Mouse (Mus musculus): ENCODE measurements at regions not wholly inside any gene's neighbourhood (a gene's known extent, or its start where the extent isn't known, plus 50 kb on each side); places are given as distances from the start of the nearest gene placed in this dataset.
A peak's percentile ranks its signal among the peaks of the same experiment; 100 is the strongest.

DNA sequence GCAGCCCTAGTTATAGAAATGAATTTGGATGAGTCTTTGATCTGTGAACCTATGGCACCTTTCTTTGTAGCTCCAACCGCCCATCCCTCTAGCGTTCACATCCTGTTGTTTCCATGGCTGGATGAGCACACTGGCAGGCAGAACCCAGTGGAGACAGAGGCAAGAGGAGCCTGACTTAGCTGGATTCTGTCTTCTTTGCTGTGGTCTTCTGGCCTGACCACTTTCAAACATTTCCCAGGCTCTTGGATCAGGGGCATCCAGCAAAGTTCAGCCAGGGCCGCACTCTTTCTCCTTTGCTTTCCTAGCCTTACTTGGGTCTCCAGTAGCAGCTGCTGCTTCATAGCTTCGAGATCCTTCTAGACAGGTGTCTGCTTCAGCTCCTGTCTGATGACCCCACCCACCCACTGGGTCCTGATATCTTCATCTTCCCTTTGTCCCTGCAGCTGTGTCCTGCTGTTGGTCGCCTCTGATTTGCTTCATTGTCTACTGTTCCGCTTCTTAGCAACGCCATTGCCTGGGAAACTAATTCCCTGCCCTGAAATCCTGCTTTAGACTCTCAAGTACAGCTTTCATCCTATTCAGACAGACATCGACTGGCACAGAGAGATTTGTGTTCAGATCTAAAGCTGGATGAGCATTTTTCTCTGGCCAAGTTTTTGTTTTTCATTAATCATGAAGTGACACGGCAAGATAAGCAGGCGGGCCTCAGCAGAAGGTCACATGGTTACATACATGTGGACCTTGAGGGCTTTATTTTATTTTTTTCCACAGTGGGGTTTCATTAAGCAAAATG lies 153.6 kb upstream of the Tnp1 start:
- no peak overlapping the region for H3K27ac ChIP-seq
- DNase-seq = no peak
- no peak overlapping the region for H3K4me3 ChIP-seq
- intact Hi-C loops (cut with DNase I) = no loop called here
- TF ChIP-seq CTCF (IDR thresholded peaks at IDR 0.05) = no peak

DNA sequence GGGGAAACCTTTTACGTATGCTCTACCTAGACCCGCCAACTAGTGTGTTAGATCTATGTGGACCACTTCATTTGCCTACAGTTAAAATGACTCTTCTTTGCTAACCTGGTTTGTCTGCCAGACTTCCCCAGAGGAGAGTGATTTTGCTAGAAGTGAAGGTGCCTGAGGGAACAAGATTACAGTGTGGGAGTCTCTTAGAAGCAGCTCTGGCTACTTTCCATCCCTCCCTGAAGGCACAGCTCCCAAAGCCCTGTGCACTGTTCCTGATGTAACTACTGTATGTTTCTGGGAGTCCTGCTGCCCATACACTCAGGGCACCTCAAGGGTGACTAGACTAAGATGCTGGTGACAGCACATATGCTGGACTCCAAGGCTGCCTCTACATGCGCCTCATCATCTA lies 144.5 kb upstream of the Tnp1 start:
- no peak for TF ChIP-seq CTCF (IDR thresholded peaks at IDR 0.05)
- Histone ChIP-seq H3K4me3 (no peak overlapping the region), H3K27ac (no peak overlapping the region)
- no peak for DNase-seq
- intact Hi-C loops (cut with DNase I) = no loop called here

DNA sequence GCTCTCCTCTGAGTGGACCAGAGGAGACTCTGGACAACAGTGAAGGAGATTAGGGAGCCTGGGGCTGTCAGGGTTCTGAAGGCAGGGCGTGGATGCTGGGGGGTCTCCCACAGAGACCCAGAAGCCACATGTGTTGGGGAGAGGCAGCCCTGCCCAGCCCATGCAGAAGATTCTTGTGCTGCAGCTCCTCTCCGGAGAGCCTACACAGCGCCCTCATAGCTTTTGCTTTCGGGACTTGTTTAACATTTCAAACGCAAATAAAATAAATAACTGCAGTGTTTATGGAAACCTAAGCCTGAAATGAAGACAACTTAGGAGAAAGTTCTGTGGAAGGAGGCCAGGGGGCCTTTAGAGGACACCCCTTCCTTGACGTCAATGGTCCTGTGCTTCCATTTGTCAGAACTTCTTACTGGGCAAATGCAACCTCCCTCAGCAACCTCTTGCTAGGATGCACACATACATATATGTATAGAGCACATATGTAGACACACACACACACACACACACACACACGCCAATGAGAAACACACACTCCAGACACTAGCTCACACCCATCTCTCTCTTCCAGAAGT lies 143.8 kb upstream of the Tnp1 start:
- Histone ChIP-seq H3K27ac (no peak overlapping the region), H3K4me3 (no peak overlapping the region)
- intact Hi-C loops (cut with DNase I) = no loop called here
- no peak for DNase-seq
- no peak for TF ChIP-seq CTCF (IDR thresholded peaks at IDR 0.05)

DNA sequence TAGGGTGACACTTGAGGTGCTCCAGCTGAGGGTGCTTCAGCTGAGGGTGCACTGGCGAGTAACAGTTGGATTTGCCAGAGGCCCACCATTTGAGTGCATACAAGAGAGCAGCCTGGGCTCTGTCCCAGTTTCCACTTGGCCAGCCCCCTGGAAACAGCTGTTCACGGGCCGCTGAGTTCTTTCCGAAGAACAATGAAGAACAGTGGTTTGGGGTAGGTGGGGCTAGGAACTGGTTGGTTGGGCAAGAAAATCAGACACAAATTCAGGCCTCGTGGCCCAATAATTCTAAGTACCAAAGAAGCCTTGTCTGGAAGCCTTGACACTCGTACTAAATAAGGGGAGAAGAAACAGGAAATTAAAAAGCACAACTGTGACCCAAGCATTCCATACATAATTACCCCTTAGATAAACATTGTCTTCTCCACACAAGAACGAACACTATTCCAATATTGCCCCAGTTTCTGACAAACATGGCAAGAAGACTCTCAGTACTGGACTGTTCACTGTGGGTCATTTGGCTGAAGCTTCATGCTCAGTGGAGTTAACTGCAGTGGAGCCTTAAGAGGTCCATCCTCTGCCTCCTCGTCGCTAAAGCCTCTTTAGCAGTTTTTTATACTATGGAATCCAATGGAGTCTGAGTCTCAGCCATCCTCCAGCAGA lies 137.9 kb upstream of the Tnp1 start:
- intact Hi-C loops (cut with DNase I) = no loop called here

DNA sequence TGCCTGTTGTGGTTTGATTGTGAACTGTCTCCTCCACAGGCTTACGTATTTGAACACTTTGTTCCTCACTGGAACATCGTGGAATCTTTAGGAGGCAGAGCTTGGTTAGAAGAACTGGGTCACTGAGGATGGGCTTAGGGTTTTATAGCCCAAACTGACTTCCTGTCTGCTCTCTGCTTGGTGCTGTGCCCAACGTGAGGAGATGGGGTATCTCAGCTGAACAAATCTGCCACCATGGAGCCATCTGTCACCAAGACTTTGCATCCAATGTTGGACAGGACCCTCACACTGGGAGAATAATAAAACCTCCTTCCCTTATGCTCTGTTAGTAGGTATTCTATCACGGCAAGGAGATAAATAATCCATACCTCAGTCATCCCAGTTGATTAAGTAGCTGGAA lies 134.2 kb upstream of the Tnp1 start:
- no peak overlapping the region for H3K4me3 ChIP-seq
- intact Hi-C loops (cut with DNase I) = no loop called here
- no peak overlapping the region for H3K27ac ChIP-seq
- DNase-seq = no peak
- TF ChIP-seq CTCF (IDR thresholded peaks at IDR 0.05) = no peak

More for the DNA sequence above, 137.9 kb upstream of the Tnp1 start:
- H3K4me3 ChIP-seq = no peak overlapping the region
- no peak overlapping the region for H3K27ac ChIP-seq
- TF ChIP-seq CTCF (IDR thresholded peaks at IDR 0.05) = no peak
- DNase-seq = peak; percentile 28

DNA sequence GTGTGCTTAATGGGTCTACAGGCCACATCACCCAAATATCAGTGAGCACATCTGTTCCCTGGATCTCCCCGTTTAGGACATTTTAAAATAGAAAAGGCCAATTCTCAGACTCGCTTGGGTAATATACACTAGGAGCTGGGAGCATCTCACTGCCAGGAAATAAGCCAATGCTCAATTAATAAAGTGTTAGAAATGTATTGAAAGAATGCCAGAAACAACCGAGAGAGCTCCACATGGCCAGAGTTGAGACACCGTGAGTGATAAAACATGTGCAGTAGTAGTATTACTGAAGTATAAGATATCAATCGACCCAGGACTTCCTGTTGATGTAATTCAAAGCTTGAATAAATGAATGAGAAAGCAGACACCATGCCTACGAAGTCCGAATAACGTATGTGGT lies 127.1 kb upstream of the Tnp1 start:
- no peak for TF ChIP-seq CTCF (IDR thresholded peaks at IDR 0.05)
- H3K27ac ChIP-seq = no peak overlapping the region
- DNase-seq = no peak
- intact Hi-C loops (cut with DNase I) = no loop called here
- H3K4me3 ChIP-seq = no peak overlapping the region

DNA sequence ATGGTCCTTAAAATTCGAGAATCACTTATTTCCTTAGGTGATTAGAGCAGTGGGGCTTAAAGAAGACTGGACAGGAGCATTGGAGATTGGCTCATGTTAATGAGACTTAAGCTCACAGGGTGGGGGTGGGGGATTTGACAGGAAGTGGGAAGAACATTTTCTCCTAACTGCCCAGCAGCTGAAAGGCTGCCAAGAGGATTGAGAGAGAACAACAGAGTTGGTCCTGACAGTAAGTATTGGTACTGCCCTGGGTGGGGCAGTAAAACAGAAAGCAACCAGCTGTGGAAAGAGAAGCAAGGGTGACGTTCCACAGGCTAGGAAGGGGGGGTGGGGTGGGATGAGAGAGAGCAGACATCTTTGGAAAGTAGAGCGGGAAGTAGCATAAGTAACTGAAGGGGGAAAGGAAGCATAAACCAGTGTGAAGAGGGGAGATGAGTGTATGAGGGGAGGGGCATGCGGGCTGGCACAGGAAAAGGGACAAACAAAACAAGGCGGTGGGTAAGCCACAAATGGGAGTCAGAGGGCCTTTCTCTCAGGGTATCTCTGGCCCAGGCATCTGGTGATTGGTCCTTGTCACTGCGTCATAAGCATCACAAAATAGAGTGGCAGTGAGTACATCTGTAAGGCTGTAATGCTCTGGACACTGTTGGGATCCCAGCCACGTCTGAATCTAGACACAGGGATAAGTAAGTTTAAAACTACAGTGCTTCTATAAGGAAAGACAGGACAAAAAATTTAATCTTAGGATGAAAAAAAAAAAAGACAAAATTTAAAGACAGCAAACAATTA lies 125.0 kb upstream of the Tnp1 start:
- no peak for DNase-seq
- Histone ChIP-seq H3K4me3 (no peak overlapping the region), H3K27ac (no peak overlapping the region)
- TF ChIP-seq CTCF (IDR thresholded peaks at IDR 0.05) = no peak
- intact Hi-C loops (cut with DNase I) = no loop called here

DNA sequence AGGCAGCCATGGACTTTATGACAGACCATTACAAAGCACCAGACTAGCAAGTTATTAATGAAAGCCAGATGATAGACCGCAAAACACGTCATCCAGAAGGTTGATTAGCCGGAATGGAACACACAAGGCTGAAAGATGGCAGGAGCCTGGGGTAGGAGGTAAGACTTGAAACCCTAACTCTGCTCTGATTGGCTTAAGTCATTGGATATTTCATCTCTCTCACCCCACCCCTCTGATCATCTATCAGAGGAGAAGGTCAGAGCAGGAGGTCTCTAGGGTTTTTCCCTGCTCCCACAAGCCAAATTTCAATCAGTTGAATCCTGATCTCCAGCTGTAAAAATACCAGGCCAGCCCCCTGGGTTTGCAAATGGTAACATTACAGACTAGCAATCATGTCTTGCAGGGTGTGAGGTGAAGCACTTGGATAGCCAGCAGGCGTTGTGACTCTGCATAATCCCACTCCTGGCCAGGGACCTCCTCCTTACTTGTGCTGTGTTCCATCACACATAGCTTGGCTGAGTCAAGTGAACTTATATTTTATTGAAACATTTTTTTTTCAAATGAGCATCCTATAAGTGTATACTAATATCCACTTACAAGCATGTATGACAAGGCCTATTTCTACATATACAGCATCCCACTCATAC lies 114.6 kb upstream of the Tnp1 start:
- H3K4me3 ChIP-seq = no peak overlapping the region
- no peak for TF ChIP-seq CTCF (IDR thresholded peaks at IDR 0.05)
- no peak overlapping the region for H3K27ac ChIP-seq
- no peak for DNase-seq
- intact Hi-C loops (cut with DNase I) = no loop called here

DNA sequence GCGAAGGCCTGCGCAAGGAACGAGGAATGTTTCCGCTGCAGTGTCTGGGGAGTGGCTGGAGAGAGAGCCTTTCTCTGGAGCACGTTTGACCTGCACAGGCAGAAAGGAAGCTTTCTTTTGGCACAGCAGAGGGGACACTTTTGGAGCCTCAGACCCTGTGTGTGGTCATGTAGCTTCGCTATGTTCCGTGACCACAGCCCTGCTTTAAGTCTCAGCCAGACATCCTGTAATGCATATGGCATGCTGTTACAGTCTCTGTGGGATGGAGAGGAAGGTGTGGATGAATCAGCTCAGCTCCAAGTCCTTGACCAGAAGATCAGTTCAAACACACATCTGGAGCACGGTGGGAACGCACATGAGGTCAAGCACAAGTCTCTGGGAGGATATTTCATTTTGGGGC lies 107.3 kb upstream of the Tnp1 start:
- no peak for DNase-seq
- Histone ChIP-seq H3K4me3 (no peak overlapping the region), H3K27ac (no peak overlapping the region)
- intact Hi-C loops (cut with DNase I) = no loop called here
- no peak for TF ChIP-seq CTCF (IDR thresholded peaks at IDR 0.05)

DNA sequence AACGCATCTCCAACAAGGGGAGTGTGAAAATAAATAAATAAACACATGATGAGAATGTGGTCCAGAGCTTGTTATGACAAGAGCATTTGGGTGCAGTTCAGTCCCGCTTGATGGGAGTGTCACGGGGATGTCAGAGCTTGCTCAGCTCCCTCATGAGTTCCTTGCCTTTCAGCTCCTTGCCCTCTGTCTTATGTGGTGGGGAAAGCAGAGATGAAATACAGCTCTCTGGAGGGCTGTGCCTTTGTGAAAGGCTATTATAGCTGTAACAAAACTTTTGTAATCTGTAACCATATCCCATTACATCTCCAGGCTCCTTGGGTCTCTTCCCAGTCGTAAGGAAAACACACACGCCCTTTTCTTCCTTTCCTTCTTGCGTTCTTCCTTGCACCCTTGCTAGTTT lies 103.0 kb upstream of the Tnp1 start:
- H3K27ac ChIP-seq = no peak overlapping the region
- intact Hi-C loops (cut with DNase I) = loop anchor here (5.0 kb wide), 1 partner anchor 119 kb away; no protein-coding TSS in a partner anchor
- H3K4me3 ChIP-seq = no peak overlapping the region
- DNase-seq = peak; percentile 56
- TF ChIP-seq CTCF (IDR thresholded peaks at IDR 0.05) = no peak

DNA sequence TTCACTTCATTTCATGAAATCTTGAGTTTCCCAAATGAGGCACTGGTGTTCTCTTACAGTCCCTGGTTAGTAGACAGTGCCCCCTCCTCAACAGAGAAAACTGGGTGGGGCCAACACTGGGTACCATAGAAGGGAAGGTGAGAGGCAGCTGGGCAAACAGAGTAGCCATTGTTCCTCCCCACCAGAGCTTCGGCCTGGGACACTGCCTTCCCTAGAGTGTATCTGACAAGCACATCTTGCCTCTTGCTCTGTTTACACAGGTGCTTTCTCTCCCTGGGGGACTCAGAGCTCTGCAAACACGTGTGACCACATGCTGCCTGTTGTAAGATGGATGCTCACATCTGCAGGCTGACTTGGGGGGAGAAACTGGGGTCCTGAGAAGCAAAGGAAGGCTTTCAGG lies 100.8 kb upstream of the Tnp1 start:
- DNase-seq = no peak
- Histone ChIP-seq H3K4me3 (no peak overlapping the region), H3K27ac (no peak overlapping the region)
- intact Hi-C loops (cut with DNase I) = loop anchor here (5.0 kb wide), 1 partner anchor 121 kb away; no protein-coding TSS in a partner anchor
- TF ChIP-seq CTCF (IDR thresholded peaks at IDR 0.05) = no peak

DNA sequence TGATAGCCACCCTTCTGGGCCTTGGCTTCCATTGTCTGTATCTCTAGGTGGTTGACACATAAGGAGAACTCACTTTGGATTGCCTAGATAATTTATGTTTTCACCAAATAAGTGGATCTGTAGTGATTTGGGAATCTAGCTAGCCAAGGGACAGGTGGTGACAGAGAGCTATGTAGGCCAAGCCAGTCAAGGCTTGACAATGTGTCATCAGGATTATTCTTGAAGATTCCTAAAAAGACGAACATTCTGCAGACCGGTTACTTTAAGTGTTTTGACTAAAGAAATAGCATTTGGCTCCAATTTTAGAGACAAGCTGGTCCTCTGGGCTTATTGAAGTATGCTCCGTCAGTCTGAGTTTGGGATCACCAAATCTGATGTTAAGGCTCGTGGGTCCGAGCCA lies 100.1 kb upstream of the Tnp1 start:
- H3K4me3 ChIP-seq = no peak overlapping the region
- TF ChIP-seq CTCF (IDR thresholded peaks at IDR 0.05) = no peak
- H3K27ac ChIP-seq = no peak overlapping the region
- no peak for DNase-seq
- intact Hi-C loops (cut with DNase I) = loop anchor here (5.0 kb wide), 1 partner anchor 121 kb away; no protein-coding TSS in a partner anchor

Data from gastrocnemius, adult 2 months (tissue).